ENCODE assay signal across 16 mouse cellular contexts in genomic region chr3:70181611-70182010, GRCm38 (mm10).
"Had no signal": no experiment of that assay in that cellular context is flagged by ENCODE, and none has a peak within 500 bp of the region (broad histone marks: within the 10 kb centered on the region; RNA-seq: fewer than 3 reads in every experiment).

No protein-coding gene starts in this region.

- DNase-seq: retina, postnatal 1 day; right cerebral cortex, adult 18-20 months; right cerebral cortex, postnatal 14 days; right cerebral cortex, postnatal 25 days; right cerebral cortex, postnatal 4 days; spleen, adult 18-20 months; thymus, adult 18-20 months; thymus, adult 2 months; thymus, postnatal 14 days; thymus, postnatal 25 days; thymus, postnatal 36 days; thymus, postnatal 4 days had no signal

- H3K9ac ChIP-seq: neural tube, embryonic 13.5 days; neural tube, embryonic 15.5 days; stomach, embryonic 15.5 days had no signal

- H3K4me1 ChIP-seq: neural tube, embryonic 13.5 days; neural tube, embryonic 15.5 days; stomach, embryonic 15.5 days had no signal

- H3K9me3 ChIP-seq: neural tube, embryonic 13.5 days; neural tube, embryonic 15.5 days; stomach, embryonic 15.5 days had no signal

- H3K27ac ChIP-seq: neural tube, embryonic 13.5 days; neural tube, embryonic 15.5 days; stomach, embryonic 15.5 days; stomach, postnatal 0 days had no signal

- H3K4me3 ChIP-seq: neural tube, embryonic 13.5 days; neural tube, embryonic 15.5 days; stomach, embryonic 15.5 days had no signal

- H3K4me2 ChIP-seq: neural tube, embryonic 13.5 days; neural tube, embryonic 15.5 days; stomach, embryonic 15.5 days had no signal

- H3K36me3 ChIP-seq: neural tube, embryonic 13.5 days; neural tube, embryonic 15.5 days; stomach, embryonic 15.5 days had no signal

- H3K27me3 ChIP-seq: neural tube, embryonic 13.5 days; neural tube, embryonic 15.5 days; stomach, embryonic 15.5 days had no signal
